Mouse (Mus musculus) G1E (cell line): ENCODE results near the gene Hspb2. TPM values are rescaled to one million over a fixed set of nuclear protein-coding genes. Genes with fewer than 3 reads are reported as not detected.

Source experiments
- ATAC-seq: 2 replicates; pipeline ENCODE4 v1.8.0; 2016; ENCODE audit warnings: mild to moderate bottlenecking; ENCODE audit not compliant: insufficient number of reproducible peaks, poor library complexity, low FRiP score, severe bottlenecking; ENCODE audit errors: extremely low read depth
- DNase-seq: peaks from one replicate; pipeline ENCODE4 v3.0.0; 2012; ENCODE audit warnings: low spot score
- H3K27me3 ChIP-seq: 2 replicates; pipeline ENCODE4 v1.6.1; 2012; ENCODE audit warnings: mild to moderate bottlenecking, low read length, inconsistent platforms; ENCODE audit not compliant: insufficient read depth
- H3K36me3 ChIP-seq: replicated peaks from 2 replicates; pipeline ENCODE3; 2012; ENCODE audit warnings: mild to moderate bottlenecking, inconsistent platforms
- H3K4me1 ChIP-seq: 2 replicates; pipeline ENCODE4 v1.6.1; 2012; ENCODE audit warnings: low read depth, low read length, inconsistent platforms, mixed read lengths; ENCODE audit not compliant: insufficient read depth
- H3K4me3 ChIP-seq: 2 replicates; pipeline ENCODE4 v1.5.1; 2012; ENCODE audit warnings: low read depth, mild to moderate bottlenecking, inconsistent platforms, low read length, moderate library complexity, mixed read lengths
- H3K9me3 ChIP-seq: replicated peaks from 2 replicates; pipeline ENCODE4 v1.6.1; 2012; ENCODE audit warnings: inconsistent platforms
- CTCF ChIP-seq: IDR thresholded peaks from 2 replicates; pipeline ENCODE4 v1.5.1; 2012; ENCODE audit warnings: low read depth, low read length, inconsistent platforms, mixed read lengths
- GATA1 ChIP-seq: IDR thresholded peaks from 2 replicates; pipeline ENCODE4 v1.6.1; 2012; ENCODE audit warnings: borderline replicate concordance, low read length, inconsistent platforms, mixed read lengths
- GATA2 ChIP-seq: IDR thresholded peaks from 2 replicates; pipeline ENCODE4 v1.6.1; 2012; ENCODE audit warnings: low read depth, low read length, inconsistent platforms, borderline replicate concordance
- POLR2AphosphoS5 ChIP-seq: IDR thresholded peaks from 2 replicates; pipeline ENCODE4 v1.6.1; 2012; ENCODE audit warnings: low read depth, low read length, inconsistent platforms; ENCODE audit not compliant: insufficient replicate concordance
- TAL1 ChIP-seq: conservative IDR thresholded peaks from 2 replicates; pipeline ENCODE4 v1.6.1; 2012; ENCODE audit warnings: low read depth, low read length, inconsistent platforms, mixed read lengths
- polyA plus RNA-seq: library from polyadenylated mRNA; stranded (reverse); fragments of >175 nt; gene quantifications from 2 replicates; pipeline ENCODE4 v1.2.3, GENCODE M21; 2012
- total RNA-seq, 2 experiments: library from RNA; stranded (forward) in 1 of 2; stranded (reverse) in 1 of 2; fragments of 200-1000 nt in 1 of 2; fragments of >200 nt in 1 of 2; fragmentation: Nextera tagmentation in 1 of 2; gene quantifications; 2 replicates each; pipeline ENCODE4 v1.2.3; 2014 to 2017

Hspb2 gene
- total and polyA plus RNA-seq, 3 experiments: not detected

GRCm38 (mm10) chr9:50727925-50728651 lies 24.1 kb downstream of the Hspb2 start:
- Histone ChIP-seq H3K4me3 (no peak overlapping the region), H3K27me3 (peaks cover 33% of the 10 kb centered on the region), H3K36me3 (no peaks in the 10 kb centered on the region), H3K4me1 (no peaks in the 10 kb centered on the region; the same call in 1 of the 2 replicates), H3K9me3 (no peaks in the 10 kb centered on the region)
- DNase-seq (no peak), ATAC-seq (no peak)
- TF ChIP-seq GATA2 (no peak), CTCF (no peak)

- TF ChIP-seq POLR2AphosphoS5 (no peak), GATA2 (no peak), TAL1 (no peak), CTCF (no peak), GATA1 (no peak)
- ATAC-seq (no peak), DNase-seq (no peak)
- H3K9me3 ChIP-seq: no peaks in the 10 kb centered on the region
- H3K4me3 ChIP-seq: no peak overlapping the region
- H3K27me3 ChIP-seq: peaks cover 33% of the 10 kb centered on the region
- no peaks in the 10 kb centered on the region for H3K36me3 ChIP-seq
- no peaks in the 10 kb centered on the region; the same call in 1 of the 2 replicates for H3K4me1 ChIP-seq
Observed at GRCm38 (mm10) chr9:50727171-50727924, 24.8 kb downstream of the Hspb2 start.

- Histone ChIP-seq H3K4me1 (no peaks in the 10 kb centered on the region; the same call in 1 of the 2 replicates), H3K9me3 (no peaks in the 10 kb centered on the region), H3K4me3 (no peak overlapping the region), H3K27me3 (peaks cover 35% of the 10 kb centered on the region), H3K36me3 (no peaks in the 10 kb centered on the region)
- TF ChIP-seq GATA2: no peak
- no peak for TF ChIP-seq POLR2AphosphoS5
- no peak for TF ChIP-seq GATA1
- TF ChIP-seq CTCF: no peak
- no peak for TF ChIP-seq TAL1
- no peak for ATAC-seq
- DNase-seq: no peak
Observed at GRCm38 (mm10) chr9:50725921-50726590, 26.1 kb downstream of the Hspb2 start.

GRCm38 (mm10) chr9:50724661-50725330 lies 27.4 kb downstream of the Hspb2 start:
- Histone ChIP-seq H3K4me3 (no peak overlapping the region), H3K27me3 (peaks cover 38% of the 10 kb centered on the region), H3K4me1 (no peaks in the 10 kb centered on the region; the same call in 1 of the 2 replicates), H3K9me3 (no peaks in the 10 kb centered on the region), H3K36me3 (no peaks in the 10 kb centered on the region)
- TF ChIP-seq TAL1 (no peak), GATA2 (no peak), GATA1 (no peak), POLR2AphosphoS5 (no peak), CTCF (no peak)
- DNase-seq (no peak), ATAC-seq (no peak)

GRCm38 (mm10) chr9:50724147-50724546 lies 28.0 kb downstream of the Hspb2 start:
- no peak for TF ChIP-seq GATA1
- TF ChIP-seq GATA2: no peak
- TF ChIP-seq POLR2AphosphoS5: no peak
- no peak for TF ChIP-seq CTCF
- TF ChIP-seq TAL1: no peak
- Histone ChIP-seq H3K27me3 (peaks cover 36% of the 10 kb centered on the region), H3K9me3 (no peaks in the 10 kb centered on the region), H3K4me3 (no peak overlapping the region), H3K4me1 (no peaks in the 10 kb centered on the region; the same call in 1 of the 2 replicates), H3K36me3 (no peaks in the 10 kb centered on the region)
- DNase-seq (no peak), ATAC-seq (no peak)
